Mouse (Mus musculus) limb, embryonic 14.5 days (tissue): ENCODE data around the gene Slc22a27. TPM values are rescaled to one million over a fixed set of nuclear protein-coding genes. Genes with fewer than 3 reads are reported as not detected.
"Not testable (repeated sequence)": the region's sequence is repeated elsewhere in the genome, so short reads cannot be mapped to it uniquely, and the experiment has no call there.

Experiments
- ATAC-seq: fragments of 200-750 bp; cut with Nextera tagmentation; 2 replicates; pipeline ENCODE4 v1.8.0; 2017; ENCODE audit warnings: low read depth, moderate number of reproducible peaks, moderate TSS enrichment; ENCODE audit not compliant: low FRiP score
- DNase-seq: peaks from one replicate; pipeline ENCODE4 v3.0.0-alpha.2; 2015; ENCODE audit warnings: low spot score
- H3K27ac ChIP-seq: fragments of 300-500 bp; sonication (generic); replicated peaks from 2 replicates; pipeline ENCODE4 v1.5.1; 2014; ENCODE audit warnings: low read depth, mild to moderate bottlenecking, low read length, moderate library complexity, mixed read lengths
- H3K27me3 ChIP-seq: fragments of 300-500 bp; sonication (generic); 2 replicates; pipeline ENCODE4 v1.6.1; 2014; ENCODE audit warnings: low read length, mixed read lengths; ENCODE audit not compliant: control insufficient read depth, insufficient read depth
- H3K36me3 ChIP-seq: fragments of 300-500 bp; sonication (generic); 2 replicates; pipeline ENCODE4 v1.6.1; 2014; ENCODE audit warnings: mild to moderate bottlenecking, low read length, moderate library complexity, mixed read lengths; ENCODE audit not compliant: control insufficient read depth, insufficient read depth
- H3K4me1 ChIP-seq: fragments of 300-500 bp; sonication (generic); 2 replicates; pipeline ENCODE4 v1.6.1; 2014; ENCODE audit warnings: antibody characterized with exemption, low read length, mixed read lengths; ENCODE audit not compliant: control insufficient read depth, insufficient read depth
- H3K4me2 ChIP-seq: fragments of 300-500 bp; sonication (generic); replicated peaks from 2 replicates; pipeline ENCODE4 v1.6.1; 2014; ENCODE audit warnings: low read depth, mild to moderate bottlenecking, low read length, moderate library complexity; ENCODE audit not compliant: severe bottlenecking
- H3K4me3 ChIP-seq: fragments of 300-500 bp; sonication (generic); replicated peaks from 2 replicates; pipeline ENCODE4 v1.5.1; 2014; ENCODE audit warnings: low read length
- H3K9ac ChIP-seq: fragments of 300-500 bp; sonication (generic); 2 replicates; pipeline ENCODE4 v1.6.1; 2014; ENCODE audit warnings: mild to moderate bottlenecking, low read depth, low read length, moderate library complexity; ENCODE audit not compliant: severe bottlenecking
- H3K9me3 ChIP-seq: fragments of 300-500 bp; sonication (generic); 2 replicates; pipeline ENCODE4 v1.6.1; 2016; ENCODE audit warnings: low read length; ENCODE audit not compliant: control insufficient read depth
- POLR2A ChIP-seq: fragments of 200-500 bp; IDR thresholded peaks from 2 replicates; pipeline ENCODE4 v1.8.0; 2012; ENCODE audit warnings: inconsistent platforms, mild to moderate bottlenecking, moderate library complexity, borderline replicate concordance; ENCODE audit not compliant: insufficient read depth, insufficient read length; ENCODE audit errors: extremely low read depth
- WGBS: fragments of 180-500 bp; shearing (Covaris S2); extraction: QIAGEN DNeasy Blood & Tissue Kit; methylation state at CpG from one replicate; pipeline ENCODE4 v1.1.7; 2014; 5-methylcytosine and 5-hydroxymethylcytosine counted together
- polyA plus RNA-seq, 2 experiments: library from polyadenylated mRNA; depleted of rRNA in 1 of 2; stranded (reverse) in 1 of 2; unstranded in 1 of 2; fragments of >200 nt; fragmentation: Nextera tagmentation in 1 of 2; extraction: Ambion mirVana in 1 of 2; gene quantifications; 2 replicates each; pipeline versions ENCODE4 v1.2.1 to v1.2.3; 2012 to 2014

Slc22a27 gene
- polyA plus RNA-seq (2012; rRNA removed) (not detected in 2 replicates), polyA plus RNA-seq (2014; fragmentation: Nextera tagmentation; extraction: Ambion mirVana) (not detected in 2 replicates)

DNA sequence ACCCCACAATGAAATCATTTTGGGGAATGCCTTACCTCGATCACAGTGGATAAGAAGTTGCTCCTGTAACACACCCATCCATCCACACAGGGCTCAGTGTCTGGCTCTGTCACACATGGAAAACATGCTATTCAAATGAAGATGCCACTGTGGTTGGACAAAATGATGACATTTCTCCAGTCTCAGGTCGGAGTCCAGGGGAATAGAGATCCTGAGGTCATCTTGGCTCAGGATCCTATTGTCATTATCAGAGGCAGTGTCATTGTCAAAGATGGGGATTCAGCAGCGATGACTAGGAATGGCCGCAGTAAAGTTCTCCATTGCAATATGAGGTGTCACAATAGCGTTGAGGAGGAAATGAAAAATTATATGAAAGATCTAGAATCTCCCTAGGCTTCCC is at the start of gene Slc22a27:
Gene Slc22a27, minus strand, starts transcription at position 101 of the 400 bp plus-strand sequence.
- WGBS: 72% methylated on average over 5 of the region's 5 CpGs
- not testable (repeated sequence) for H3K4me2 ChIP-seq, H3K4me3 ChIP-seq, H3K9ac ChIP-seq, H3K9me3 ChIP-seq, DNase-seq, H3K27ac ChIP-seq, H3K4me1 ChIP-seq, H3K36me3 ChIP-seq, ATAC-seq, H3K27me3 ChIP-seq

DNA sequence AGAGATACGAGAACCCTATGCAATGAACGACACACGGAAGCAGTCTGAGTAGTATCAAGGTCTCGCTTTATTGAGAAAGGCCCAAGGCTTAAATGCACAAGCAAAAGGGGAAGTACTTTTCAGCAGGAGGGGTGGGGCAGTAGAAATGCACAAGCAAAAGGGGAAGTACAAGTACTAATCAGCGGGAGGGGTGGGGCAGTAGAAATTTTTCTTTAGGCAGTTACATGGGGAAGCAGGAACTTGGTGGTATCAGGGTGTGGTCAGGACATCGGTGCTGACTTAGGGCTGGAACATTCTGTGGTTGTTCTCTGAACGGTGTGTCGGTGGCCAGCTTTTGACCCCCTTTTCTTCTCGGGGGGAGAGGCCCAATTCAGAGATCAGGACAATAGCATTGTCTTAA is 45.8 kb upstream of the Slc22a27 start:
- not testable (repeated sequence) for H3K9me3 ChIP-seq, H3K4me1 ChIP-seq, H3K27me3 ChIP-seq, H3K4me2 ChIP-seq, H3K4me3 ChIP-seq, H3K27ac ChIP-seq, H3K9ac ChIP-seq, H3K36me3 ChIP-seq, DNase-seq, ATAC-seq
- WGBS: 90% methylated on average over 9 of the region's 9 CpGs

DNA sequence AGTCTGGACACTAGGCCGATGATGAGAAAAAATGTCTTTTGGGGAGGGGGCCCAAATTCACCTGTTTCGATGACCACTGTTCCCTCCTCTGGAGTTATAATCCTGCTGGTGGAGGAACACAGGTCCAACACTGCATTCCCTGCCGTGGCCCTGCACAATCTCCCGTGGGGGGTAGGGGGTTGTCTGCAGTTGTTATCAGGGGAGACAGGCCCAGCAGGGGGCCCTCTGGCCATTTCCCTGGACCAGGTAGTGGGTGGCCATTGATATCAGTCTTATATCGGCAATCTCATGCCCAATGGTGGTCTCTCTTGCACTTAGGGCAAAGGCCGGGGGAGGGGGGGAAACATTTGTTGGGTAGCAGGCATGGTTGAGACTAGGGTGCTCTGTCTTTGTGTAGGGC is 43.3 kb upstream of the Slc22a27 start:
- not testable (repeated sequence) for H3K4me2 ChIP-seq, H3K36me3 ChIP-seq, H3K4me1 ChIP-seq, H3K27me3 ChIP-seq, H3K9ac ChIP-seq, DNase-seq, H3K9me3 ChIP-seq, H3K4me3 ChIP-seq, ATAC-seq, H3K27ac ChIP-seq
- 87% methylated on average over 6 of the region's 6 CpGs for WGBS

DNA sequence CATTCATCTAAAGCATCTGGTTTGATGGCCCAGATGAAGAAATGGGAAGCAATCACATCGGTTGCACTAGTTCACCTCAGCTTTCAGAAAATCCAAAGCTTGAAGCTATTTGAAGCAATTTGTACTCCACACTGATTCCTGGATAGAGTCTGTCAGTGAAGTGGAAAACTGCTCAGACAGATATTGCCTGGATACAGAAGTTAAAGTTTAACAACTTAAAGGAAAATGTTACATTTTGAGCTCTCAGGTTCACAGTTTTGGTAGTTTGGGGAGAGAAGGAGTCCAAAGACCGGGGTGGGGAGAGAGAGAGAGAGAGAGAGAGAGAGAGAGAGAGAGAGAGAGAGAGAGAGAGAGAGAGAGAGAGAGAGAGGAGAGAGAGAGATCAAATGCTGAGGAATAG is 2.9 kb upstream of the Slc22a27 start:
- no peak overlapping the region for H3K27ac ChIP-seq
- H3K9me3 ChIP-seq: no peaks in the 10 kb centered on the region
- no peak for DNase-seq

DNA sequence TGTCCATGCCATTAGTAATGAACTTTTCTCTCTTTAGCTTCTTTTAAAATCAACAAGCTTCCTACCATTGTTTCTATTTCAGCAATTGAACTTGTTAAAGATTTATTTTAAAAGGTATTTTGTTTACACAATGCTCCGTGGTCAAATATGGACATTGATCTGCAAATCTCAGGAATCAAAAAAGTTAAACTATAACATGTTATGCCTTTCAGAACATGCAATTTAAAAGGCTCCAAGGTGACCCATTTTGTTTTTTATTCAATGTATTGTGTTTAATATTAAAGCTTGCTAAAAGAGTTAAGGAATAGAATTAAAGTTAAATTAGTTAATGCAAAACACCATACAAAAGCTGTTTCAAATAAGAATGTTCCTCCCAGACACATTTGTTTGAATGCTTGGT is 723 bp upstream of the Slc22a27 start:
- not testable (repeated sequence) for H3K4me1 ChIP-seq, H3K27ac ChIP-seq, H3K36me3 ChIP-seq, DNase-seq, H3K9ac ChIP-seq, H3K4me2 ChIP-seq, H3K27me3 ChIP-seq, H3K9me3 ChIP-seq, ATAC-seq, H3K4me3 ChIP-seq
- WGBS: 55% methylated on average over 1 of the region's 1 CpGs

More for the DNA sequence above, 2.9 kb upstream of the Slc22a27 start:
- Histone ChIP-seq H3K4me1 (no peaks in the 10 kb centered on the region), H3K27me3 (no peaks in the 10 kb centered on the region), H3K9ac (no peak overlapping the region), H3K4me2 (no peak overlapping the region), H3K4me3 (no peak overlapping the region), H3K36me3 (no peaks in the 10 kb centered on the region)
- no peak for TF ChIP-seq POLR2A
- 74% methylated on average over 2 of the region's 2 CpGs for WGBS
- ATAC-seq: no peak

DNA sequence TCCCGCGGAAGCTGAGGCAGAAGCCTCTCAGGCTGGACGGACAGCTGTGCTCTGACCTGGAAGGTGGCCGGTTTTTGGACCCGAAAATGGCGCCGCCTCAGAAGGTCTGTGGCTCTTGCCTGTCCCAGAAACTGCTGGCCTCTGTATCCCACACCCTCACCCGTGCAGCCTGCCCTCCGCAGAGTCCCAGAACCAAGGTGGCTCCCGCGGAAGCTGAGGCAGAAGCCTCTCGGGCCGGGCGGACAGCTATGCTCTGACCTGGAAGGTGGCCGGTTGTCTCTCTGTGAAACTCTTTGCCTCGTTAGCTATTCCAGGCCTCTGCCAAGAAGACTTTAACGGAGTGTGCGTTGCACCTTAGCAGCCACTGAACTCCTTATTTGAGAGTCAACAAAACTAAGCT is 26.4 kb downstream of the Slc22a27 start:
- WGBS: 88% methylated on average over 18 of the region's 18 CpGs
- H3K36me3 ChIP-seq, H3K4me3 ChIP-seq, H3K9ac ChIP-seq, ATAC-seq, H3K4me1 ChIP-seq, H3K9me3 ChIP-seq, H3K4me2 ChIP-seq, H3K27ac ChIP-seq, DNase-seq, H3K27me3 ChIP-seq: not testable (repeated sequence)
